Mouse (Mus musculus) MEL (cell line): ENCODE measurements around the gene Actr3. TPM values are rescaled to one million over a fixed set of nuclear protein-coding genes. Genes with fewer than 3 reads are reported as not detected.

Source experiments
- DNase-seq: peaks from one replicate; pipeline ENCODE4 v3.0.0; 2011; ENCODE audit warnings: low read depth, low spot score
- H3K27ac ChIP-seq: 2 replicates; pipeline ENCODE4 v1.5.1; 2012; ENCODE audit warnings: low read depth, mild to moderate bottlenecking, control low read depth, low read length, moderate library complexity; ENCODE audit not compliant: control insufficient read depth
- H3K27me3 ChIP-seq, 2 experiments: fragments of 150-350 bp in 1 of 2; sonication (generic) in 1 of 2; 2 replicates each; pipeline ENCODE4 v1.6.1; 2012; ENCODE audit warnings: low read length in 2 of 2, mild to moderate bottlenecking in 2 of 2, improper control_type of control experiment in 1 of 2, moderate library complexity in 1 of 2; ENCODE audit not compliant: insufficient read depth in 2 of 2, control insufficient read depth in 1 of 2
- H3K36me3 ChIP-seq, 2 experiments: 2 replicates each; pipeline ENCODE4 v1.6.1; 2012 to 2014; ENCODE audit warnings: low read length in 2 of 2, improper control_type of control experiment in 1 of 2, inconsistent platforms in 1 of 2, mild to moderate bottlenecking in 1 of 2; ENCODE audit not compliant: insufficient read depth in 2 of 2, control insufficient read depth in 1 of 2
- H3K4me1 ChIP-seq, 2 experiments: fragments of 150-350 bp in 1 of 2; sonication (generic) in 1 of 2; 2 replicates each; pipeline ENCODE4 v1.6.1; 2012; ENCODE audit warnings: low read length in 2 of 2, improper control_type of control experiment in 1 of 2, mild to moderate bottlenecking in 1 of 2; ENCODE audit not compliant: insufficient read depth in 2 of 2, control insufficient read depth in 1 of 2
- H3K4me3 ChIP-seq, 2 experiments: fragments of 150-350 bp in 1 of 2; sonication (generic) in 1 of 2; 2 replicates each; pipeline ENCODE4 v1.5.1; 2012; ENCODE audit warnings: low read depth in 2 of 2, low read length in 2 of 2, mild to moderate bottlenecking in 2 of 2, moderate library complexity in 2 of 2, control low read depth in 1 of 2, improper control_type of control experiment in 1 of 2; ENCODE audit not compliant: control insufficient read depth in 1 of 2, insufficient read depth in 1 of 2
- H3K79me2 ChIP-seq: 2 replicates; pipeline ENCODE4 v1.6.1; 2012; ENCODE audit warnings: mild to moderate bottlenecking, low read length, moderate library complexity; ENCODE audit not compliant: control insufficient read depth, poor library complexity, insufficient read depth
- H3K9ac ChIP-seq: 2 replicates; pipeline ENCODE4 v1.6.1; 2012; ENCODE audit warnings: low read depth, mild to moderate bottlenecking, control low read depth, low read length, moderate library complexity; ENCODE audit not compliant: control insufficient read depth, poor library complexity, severe bottlenecking
- H3K9me3 ChIP-seq: fragments of 150-350 bp; sonication (generic); replicated peaks from 2 replicates; pipeline ENCODE4 v1.6.1; 2012; ENCODE audit warnings: mild to moderate bottlenecking, low read length, improper control_type of control experiment, moderate library complexity; ENCODE audit not compliant: insufficient read depth
- CHD1 ChIP-seq: IDR thresholded peaks from 2 replicates; pipeline ENCODE4 v1.6.1; 2012; ENCODE audit warnings: low read depth, mild to moderate bottlenecking, inconsistent platforms, low read length, improper control_type of control experiment
- CHD2 ChIP-seq: IDR thresholded peaks from 2 replicates; pipeline ENCODE4 v1.6.1; 2011; ENCODE audit warnings: low read length, improper control_type of control experiment
- ETS1 ChIP-seq: IDR thresholded peaks from 2 replicates; pipeline ENCODE4 v1.6.1; 2012; ENCODE audit warnings: low read depth, mild to moderate bottlenecking, inconsistent platforms, low read length, improper control_type of control experiment, moderate library complexity
- GABPA ChIP-seq: IDR thresholded peaks from 2 replicates; pipeline ENCODE4 v1.6.1; 2012; ENCODE audit warnings: low read depth, mild to moderate bottlenecking, inconsistent platforms, low read length, improper control_type of control experiment, moderate library complexity
- HCFC1 ChIP-seq: IDR thresholded peaks from 2 replicates; pipeline ENCODE4 v1.6.1; 2012; ENCODE audit warnings: low read depth, mild to moderate bottlenecking, inconsistent platforms, low read length, improper control_type of control experiment, moderate library complexity
- JUND ChIP-seq: IDR thresholded peaks from 2 replicates; pipeline ENCODE4 v1.6.1; 2011; ENCODE audit warnings: low read depth, mild to moderate bottlenecking, improper control_type of control experiment, low read length
- MAFK ChIP-seq: IDR thresholded peaks from 2 replicates; pipeline ENCODE4 v1.6.1; 2011; ENCODE audit warnings: low read depth, mild to moderate bottlenecking, low read length, improper control_type of control experiment, borderline replicate concordance
- MAX ChIP-seq: IDR thresholded peaks from 2 replicates; pipeline ENCODE4 v1.6.1; 2011; ENCODE audit warnings: low read length, improper control_type of control experiment
- MAZ ChIP-seq: IDR thresholded peaks from 2 replicates; pipeline ENCODE4 v1.6.1; 2012; ENCODE audit warnings: low read depth, mild to moderate bottlenecking, inconsistent platforms, low read length, improper control_type of control experiment
- MEF2A ChIP-seq: IDR thresholded peaks from 2 replicates; pipeline ENCODE4 v1.6.1; 2014; ENCODE audit warnings: low read depth, mild to moderate bottlenecking, inconsistent platforms, low read length, improper control_type of control experiment; ENCODE audit not compliant: poor library complexity, insufficient replicate concordance, severe bottlenecking; ENCODE audit errors: extremely low read depth
- MXI1 ChIP-seq: IDR thresholded peaks from 2 replicates; pipeline ENCODE4 v1.6.1; 2011; ENCODE audit warnings: mild to moderate bottlenecking, low read depth, low read length, improper control_type of control experiment
- MYB ChIP-seq: IDR thresholded peaks from 2 replicates; pipeline ENCODE4 v1.6.1; 2011; ENCODE audit warnings: mild to moderate bottlenecking, low read depth, low read length, improper control_type of control experiment
- MYC ChIP-seq: IDR thresholded peaks from 2 replicates; pipeline ENCODE4 v1.6.1; 2011; ENCODE audit warnings: low read depth, mild to moderate bottlenecking, low read length, improper control_type of control experiment, moderate library complexity
- NELFE ChIP-seq: IDR thresholded peaks from 2 replicates; pipeline ENCODE4 v1.6.1; 2011; ENCODE audit warnings: low read depth, low read length, improper control_type of control experiment
- NRF1 ChIP-seq: IDR thresholded peaks from 2 replicates; pipeline ENCODE4 v1.6.1; 2014; ENCODE audit warnings: low read depth, mild to moderate bottlenecking, inconsistent platforms, low read length, improper control_type of control experiment, moderate library complexity; ENCODE audit not compliant: poor library complexity, insufficient read depth, severe bottlenecking
- POLR2AphosphoS2 ChIP-seq: IDR thresholded peaks from 2 replicates; pipeline ENCODE4 v1.6.1; 2011; ENCODE audit warnings: low read length, improper control_type of control experiment
- POLR2AphosphoS5 ChIP-seq: IDR thresholded peaks from 2 replicates; pipeline ENCODE4 v1.6.1; 2012; ENCODE audit warnings: low read depth, borderline replicate concordance, mild to moderate bottlenecking, inconsistent platforms, low read length, moderate library complexity, mixed read lengths
- RAD21 ChIP-seq: IDR thresholded peaks from 2 replicates; pipeline ENCODE4 v1.6.1; 2011; ENCODE audit warnings: mild to moderate bottlenecking, low read depth, low read length, improper control_type of control experiment
- RCOR1 ChIP-seq: IDR thresholded peaks from 2 replicates; pipeline ENCODE4 v1.6.1; 2012; ENCODE audit warnings: low read depth, mild to moderate bottlenecking, inconsistent platforms, low read length, improper control_type of control experiment
- SIN3A ChIP-seq: IDR thresholded peaks from 2 replicates; pipeline ENCODE4 v1.6.1; 2012; ENCODE audit warnings: low read length, improper control_type of control experiment, inconsistent platforms
- TBP ChIP-seq: IDR thresholded peaks from 2 replicates; pipeline ENCODE4 v1.8.0; 2011; ENCODE audit warnings: low read depth, low read length, improper control_type of control experiment
- UBTF ChIP-seq: IDR thresholded peaks from 2 replicates; pipeline ENCODE4 v1.6.1; 2012; ENCODE audit warnings: low read depth, mild to moderate bottlenecking, inconsistent platforms, low read length, improper control_type of control experiment, moderate library complexity, borderline replicate concordance; ENCODE audit not compliant: insufficient read depth
- USF1 ChIP-seq: IDR thresholded peaks from 2 replicates; pipeline ENCODE4 v1.6.1; 2014; ENCODE audit warnings: low read depth, mild to moderate bottlenecking, inconsistent platforms, low read length, improper control_type of control experiment, moderate library complexity
- ZC3H11A ChIP-seq: IDR thresholded peaks from 2 replicates; pipeline ENCODE4 v1.6.1; 2012; ENCODE audit warnings: low read depth, mild to moderate bottlenecking, inconsistent platforms, low read length, improper control_type of control experiment
- ZMIZ1 ChIP-seq: IDR thresholded peaks from 2 replicates; pipeline ENCODE4 v1.6.1; 2012; ENCODE audit warnings: low read depth, mild to moderate bottlenecking, inconsistent platforms, low read length, improper control_type of control experiment, moderate library complexity
- polyA plus RNA-seq, 2 experiments: library from polyadenylated mRNA; stranded (reverse) in 1 of 2; unstranded in 1 of 2; fragments of >175 nt in 1 of 2; fragments of >200 nt in 1 of 2; gene quantifications; 2 replicates each; pipeline versions ENCODE4 v1.2.1 to v1.2.4; 2012; ENCODE audit warnings: low replicate concordance in 2 of 2, low read depth in 1 of 2; ENCODE audit not compliant: insufficient read length in 2 of 2, insufficient read depth in 1 of 2, missing spikeins in 1 of 2
- total RNA-seq: library from RNA; depleted of rRNA; stranded (reverse); fragments of 300-350 nt; gene quantifications from 2 replicates; pipeline ENCODE4 v1.2.3, GENCODE M21; 2012

Actr3 gene
- total and polyA plus RNA-seq, 3 experiments: 154 to 211 TPM; not detected in 1

DNA sequence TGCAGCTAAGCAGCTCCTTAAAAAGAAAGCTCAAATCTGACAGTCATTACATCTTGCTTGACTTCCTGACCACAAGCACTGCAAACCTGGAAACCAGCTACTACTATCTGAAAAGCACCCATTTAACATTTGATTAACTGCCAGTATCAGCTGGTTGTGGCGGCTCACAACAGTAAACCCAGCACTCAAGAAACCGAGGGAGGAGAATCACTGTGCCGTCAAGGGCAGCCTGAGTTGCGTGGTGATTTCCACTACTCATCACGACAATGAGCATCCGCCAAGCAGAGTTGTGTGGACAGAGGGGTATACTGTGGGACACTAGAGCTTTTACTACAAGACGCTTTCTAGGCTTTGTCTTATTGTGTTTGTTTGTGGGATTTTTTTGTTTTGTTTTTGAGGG is 4.8 kb downstream of the Actr3 start (continued):
- no peak for TF ChIP-seq POLR2AphosphoS2
- TF ChIP-seq MAX: peak; percentile 30; the same call in 1 of the 2 replicates
- no peak for TF ChIP-seq CHD1
- TF ChIP-seq MEF2A: no peak
- no peak for TF ChIP-seq RAD21
- peak; percentile 100 for TF ChIP-seq RCOR1
- TF ChIP-seq POLR2AphosphoS5: no peak
- no peak for TF ChIP-seq ZMIZ1
- peak; percentile 47; the same call in 1 of the 2 replicates for TF ChIP-seq MYB
- TF ChIP-seq SIN3A: peak; percentile 88
- TF ChIP-seq MAZ: no peak

DNA sequence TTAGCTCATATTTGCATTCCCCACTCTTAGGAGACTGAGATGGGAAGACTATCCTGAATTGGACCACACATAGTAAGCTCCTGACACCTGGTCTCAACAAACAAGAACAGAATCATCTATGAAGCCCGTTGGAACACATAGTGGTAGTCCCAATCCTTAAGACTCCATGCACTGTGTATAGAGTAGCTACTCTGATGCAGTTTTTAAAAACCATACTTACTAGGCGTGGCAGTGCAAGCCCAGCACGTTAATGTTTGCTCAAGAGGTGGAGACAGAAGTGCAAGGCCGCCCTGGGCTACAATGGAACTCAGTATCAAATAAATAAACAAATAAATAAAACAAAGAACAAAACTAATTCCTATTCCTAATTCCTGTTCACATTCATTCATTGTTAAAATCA is 5.5 kb downstream of the Actr3 start:
- no peak for TF ChIP-seq ZC3H11A
- TF ChIP-seq JUND: no peak
- TF ChIP-seq ETS1: no peak
- no peak for TF ChIP-seq GABPA
- TF ChIP-seq UBTF: no peak
- TF ChIP-seq RAD21: no peak
- TF ChIP-seq NELFE: no peak
- no peak for TF ChIP-seq MYC
- TF ChIP-seq USF1: no peak
- no peak for TF ChIP-seq MXI1
- no peak for TF ChIP-seq MAZ
- no peak for TF ChIP-seq MAFK
- no peak for TF ChIP-seq POLR2AphosphoS5
- no peak for TF ChIP-seq MYB
- no peak for TF ChIP-seq NRF1
- no peak for TF ChIP-seq HCFC1
- TF ChIP-seq TBP: no peak
- no peak for TF ChIP-seq CHD2
- no peak for TF ChIP-seq POLR2AphosphoS2
- no peaks in the 10 kb centered on the region for H3K27me3 ChIP-seq
- no peak for DNase-seq
- no peak overlapping the region for H3K27ac ChIP-seq
- peaks cover 13 to 17% of the 10 kb centered on the region in 2 experiments for H3K4me1 ChIP-seq
- H3K9me3 ChIP-seq: no peaks in the 10 kb centered on the region
- H3K79me2 ChIP-seq: peaks cover 79% of the 10 kb centered on the region
- no peak overlapping the region for H3K4me3 ChIP-seq
- no peak overlapping the region for H3K9ac ChIP-seq
- H3K36me3 ChIP-seq: peaks cover 11 to 64% of the 10 kb centered on the region in 2 experiments
